Mouse (Mus musculus) ovary, postnatal 14 days (tissue): Measurements from ENCODE around the gene Tmem87b.

ENCODE experiments used
- DNase-seq: peaks from one replicate; pipeline ENCODE4 v3.0.0; 2022; ENCODE audit warnings: low spot score

The Tmem87b gene

GRCm38 (mm10) chr2:128817786-128818681 is at the start of gene Tmem87b:
TSS of gene Tmem87b (plus strand) at chr2:128818118.
- DNase-seq, result peak; percentile 99

GRCm38 (mm10) chr2:128768545-128769247 is 49.2 kb upstream of the Tmem87b start:
- DNase-seq, result no peak

- no peak for DNase-seq
These were observed 47.4 kb upstream of the Tmem87b start for GRCm38 (mm10) chr2:128770557-128770956.

- no peak for DNase-seq
These were observed 46.9 kb upstream of the Tmem87b start for GRCm38 (mm10) chr2:128771048-128771447.

DNA sequence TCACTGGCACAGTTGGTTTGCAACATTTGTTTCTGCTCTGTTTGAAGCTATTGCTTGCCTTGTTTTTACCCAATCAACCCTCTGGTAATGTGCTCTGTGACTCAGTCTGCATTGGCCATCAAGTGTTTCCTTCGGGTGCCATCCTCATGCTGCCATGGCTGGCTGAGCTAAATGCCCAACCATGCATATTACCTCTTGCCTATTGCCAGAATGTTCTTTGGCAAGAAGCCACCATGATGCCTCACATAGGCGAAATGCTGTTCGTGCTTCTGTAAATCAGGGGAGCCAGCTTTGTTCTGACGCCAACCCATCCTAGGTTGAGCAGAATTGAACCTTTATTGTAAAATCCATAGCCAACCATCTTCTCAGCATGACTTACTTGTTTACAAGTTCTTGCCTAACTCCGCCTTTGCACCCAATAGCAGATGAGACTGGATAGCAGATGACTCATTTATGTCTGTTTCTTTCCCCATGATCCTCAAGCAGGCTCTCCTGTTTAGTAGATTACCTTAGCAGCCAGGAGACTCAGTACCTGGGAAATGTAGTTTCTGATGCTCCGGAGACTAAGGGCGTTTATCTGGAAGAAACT is 46.1 kb upstream of the Tmem87b start:
- no peak for DNase-seq

DNA sequence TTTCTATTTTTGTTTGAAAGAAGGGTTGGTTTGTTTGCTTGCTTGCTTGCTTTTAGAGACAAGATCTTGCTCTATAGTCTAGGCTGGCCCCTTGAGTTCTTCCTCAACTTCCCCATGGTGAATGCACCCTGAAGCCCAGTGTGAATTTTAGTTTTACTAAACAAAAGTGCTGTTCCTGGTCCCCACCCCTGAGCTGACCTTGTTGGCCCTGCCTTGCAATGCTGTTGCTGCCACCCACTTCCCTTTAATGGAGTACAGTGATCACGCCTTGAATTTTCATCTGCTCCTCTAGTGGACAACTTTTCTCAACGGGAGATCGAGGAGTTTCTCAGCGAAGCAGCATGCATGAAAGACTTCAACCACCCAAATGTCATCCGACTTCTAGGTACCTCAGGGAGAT is 35.7 kb upstream of the Tmem87b start:
- no peak for DNase-seq

DNA sequence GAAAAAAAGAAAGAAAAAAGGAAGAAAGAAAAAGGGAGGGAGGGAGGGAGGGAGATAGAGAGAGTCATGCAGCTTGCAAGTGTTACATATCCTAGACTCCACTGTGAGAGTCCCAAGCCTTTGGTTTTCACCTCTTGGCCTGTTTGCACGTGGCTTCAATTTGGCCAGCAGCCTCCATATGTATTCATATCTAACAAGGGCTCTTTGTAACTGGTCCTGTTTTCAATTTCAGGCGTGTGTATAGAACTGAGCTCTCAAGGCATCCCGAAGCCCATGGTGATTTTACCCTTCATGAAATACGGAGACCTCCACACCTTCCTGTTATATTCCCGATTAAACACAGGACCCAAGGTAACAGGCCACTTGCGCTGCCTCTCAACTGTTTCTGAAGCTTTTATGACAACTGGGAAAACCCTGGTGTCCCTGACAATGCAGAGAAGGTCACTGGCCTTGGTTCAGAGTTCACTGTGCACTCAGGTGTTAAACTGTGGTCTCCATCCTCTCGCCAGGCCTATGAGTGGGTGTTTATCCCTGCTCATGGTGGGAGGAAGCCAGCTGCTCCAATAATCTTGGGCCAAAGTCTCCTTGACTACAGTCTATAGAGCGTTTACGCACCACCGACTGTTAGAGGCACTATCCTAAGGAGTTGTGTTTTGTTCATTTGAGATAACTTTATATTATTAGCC is 34.1 kb upstream of the Tmem87b start:
- DNase-seq, result no peak

GRCm38 (mm10) chr2:128784814-128785213 is 33.1 kb upstream of the Tmem87b start:
- no peak for DNase-seq

DNA sequence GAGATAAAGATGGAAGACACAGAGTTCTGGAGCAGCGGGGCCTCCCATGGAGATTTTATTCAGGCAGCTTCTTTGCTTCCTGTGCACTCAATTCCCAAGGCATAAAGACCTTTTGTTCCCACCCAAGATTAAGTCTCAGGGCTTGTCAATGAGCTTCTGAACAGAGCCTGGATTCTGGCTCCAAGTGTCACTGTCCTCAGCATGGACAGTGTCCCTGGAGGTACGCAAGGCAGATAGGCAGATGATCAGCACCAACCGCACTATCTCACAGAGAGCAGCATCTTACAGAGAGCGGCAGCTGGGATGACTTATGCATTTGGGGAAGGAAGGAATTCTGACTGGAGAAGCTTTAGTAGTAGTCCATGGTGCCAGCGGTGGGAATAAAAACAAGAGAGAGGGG is 31.6 kb upstream of the Tmem87b start:
- DNase-seq, result no peak

DNA sequence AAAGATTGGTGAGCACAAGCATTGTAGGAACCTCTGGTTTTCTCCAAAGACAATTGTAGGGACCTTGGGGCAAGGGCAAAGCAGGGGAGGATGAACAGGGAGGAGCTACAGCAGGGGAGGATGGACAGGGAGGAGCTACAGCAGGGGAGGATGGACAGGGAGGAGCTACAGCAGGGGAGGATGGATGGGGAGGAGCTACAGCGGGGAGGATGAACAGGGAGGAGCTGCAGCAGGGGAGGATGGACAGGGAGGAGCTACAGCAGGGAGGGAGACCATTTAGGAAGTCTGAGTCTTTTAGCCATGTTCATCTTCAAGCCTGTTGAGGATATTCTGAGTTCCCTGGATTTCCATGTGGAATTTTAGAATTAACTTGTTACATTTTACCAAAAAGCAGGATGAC is 31.1 kb upstream of the Tmem87b start:
- no peak for DNase-seq

GRCm38 (mm10) chr2:128787805-128788204 is 30.1 kb upstream of the Tmem87b start:
- no peak for DNase-seq

GRCm38 (mm10) chr2:128790875-128791614 is 26.9 kb upstream of the Tmem87b start:
- no peak for DNase-seq

GRCm38 (mm10) chr2:128793958-128794357 is 24.0 kb upstream of the Tmem87b start:
- DNase-seq, result no peak

DNA sequence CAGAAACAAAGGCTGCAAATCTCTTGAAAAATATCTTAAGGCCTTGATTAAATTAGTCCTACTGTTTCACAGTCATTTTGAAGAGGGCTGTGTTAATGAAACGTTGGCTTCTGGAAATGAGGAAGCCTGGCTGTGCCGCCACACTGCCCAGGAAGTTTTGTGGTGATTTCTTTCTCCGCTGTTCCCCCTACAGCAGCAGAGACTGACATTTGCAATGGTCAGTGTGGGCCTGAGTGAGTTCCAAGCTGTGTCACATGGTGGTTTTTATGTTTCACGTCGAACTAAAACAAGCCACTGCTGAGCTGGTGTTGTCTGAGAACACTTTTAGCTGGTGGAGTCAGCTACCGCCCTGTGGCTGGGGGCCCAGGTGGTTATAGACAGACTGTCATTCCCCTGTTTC is 21.5 kb upstream of the Tmem87b start:
- no peak for DNase-seq

DNA sequence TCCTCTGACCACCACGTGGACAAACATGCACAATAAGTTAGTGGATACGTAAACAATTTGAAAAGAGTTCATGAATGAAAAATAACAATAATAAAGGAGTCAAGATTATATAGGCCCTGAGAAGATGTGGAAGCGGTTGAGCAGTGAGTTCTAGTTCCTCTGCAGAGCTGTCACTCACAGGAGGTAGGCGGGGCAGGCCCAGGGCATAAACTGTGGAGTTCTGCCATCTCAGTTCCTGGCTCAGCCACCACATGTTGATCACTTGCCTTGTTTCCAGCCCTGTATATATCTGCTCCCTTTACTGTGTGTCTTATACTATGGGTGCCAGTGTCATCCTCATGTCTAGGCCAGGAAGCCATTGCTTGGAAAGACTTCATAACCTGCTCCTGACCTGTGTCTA is 14.5 kb upstream of the Tmem87b start:
- DNase-seq, result no peak

DNA sequence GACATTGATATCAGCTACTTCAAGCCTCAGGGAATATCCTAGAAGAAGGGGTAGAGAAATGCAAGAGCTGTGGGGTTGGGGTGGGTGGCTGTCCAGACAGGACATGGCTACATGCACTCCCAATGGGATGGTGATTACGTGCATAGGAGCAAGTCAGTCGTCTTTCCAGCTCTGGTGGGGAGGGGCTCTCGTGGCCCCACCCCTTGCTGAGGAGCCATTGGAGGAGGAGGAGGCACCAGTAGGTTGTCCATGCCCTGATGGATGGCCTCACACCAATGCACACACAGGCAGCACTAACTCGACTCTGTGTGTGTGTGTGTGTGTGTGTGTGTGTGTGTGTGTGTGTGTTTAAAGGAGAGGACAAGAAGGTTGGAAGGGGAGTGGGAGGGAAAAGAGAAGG is 12.6 kb upstream of the Tmem87b start:
- no peak for DNase-seq

GRCm38 (mm10) chr2:128806561-128806960 is 11.4 kb upstream of the Tmem87b start:
- DNase-seq, result no peak

- no peak for DNase-seq
These were observed 5.2 kb upstream of the Tmem87b start for GRCm38 (mm10) chr2:128812761-128813160.

- no peak for DNase-seq
These were observed 1.6 kb upstream of the Tmem87b start for GRCm38 (mm10) chr2:128816311-128816710.

DNA sequence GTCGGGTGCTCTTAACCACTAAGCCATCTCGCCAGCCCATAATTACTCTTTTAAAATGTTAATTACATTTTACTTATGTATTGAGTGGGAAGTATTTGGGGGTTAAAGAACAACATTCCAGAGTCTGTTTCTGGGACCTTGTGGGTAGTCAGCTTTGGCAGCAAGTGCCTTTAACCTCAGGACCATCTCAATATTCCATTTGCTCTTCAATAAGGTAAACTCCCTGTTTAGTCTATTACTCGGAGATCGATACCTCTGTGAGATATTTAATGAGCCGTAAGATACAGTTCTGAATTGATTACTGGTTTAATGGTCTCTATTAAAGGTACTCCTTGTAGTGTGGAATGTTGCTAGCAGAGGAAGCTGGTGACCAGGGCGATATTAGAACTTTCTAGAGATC is 1.0 kb upstream of the Tmem87b start:
- no peak for DNase-seq

DNA sequence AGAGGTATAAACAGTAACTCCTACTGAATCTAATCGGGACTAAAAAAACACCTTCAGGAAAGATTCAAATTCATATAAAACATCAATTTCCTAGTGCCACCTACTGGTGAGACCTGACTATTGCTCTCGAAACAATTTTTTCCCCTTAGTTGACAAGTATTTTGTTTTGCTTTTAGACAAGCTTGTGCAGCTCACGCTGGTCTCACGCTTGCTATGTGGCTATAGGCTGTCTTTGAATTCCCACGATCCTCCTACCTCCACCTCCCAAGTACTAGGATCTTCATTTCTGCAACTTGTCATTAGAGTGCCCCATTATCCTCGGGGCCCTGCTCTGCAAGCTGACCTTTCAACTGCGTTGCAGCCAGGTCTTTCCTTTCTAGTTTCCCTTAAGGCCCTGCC is 532 bp upstream of the Tmem87b start:
- DNase-seq, result peak; percentile 47
